Mouse (Mus musculus) heart, postnatal 0 days (tissue): ENCODE data around the gene Slc22a21. TPM values are rescaled to one million over a fixed set of nuclear protein-coding genes. Genes with fewer than 3 reads are reported as not detected.
A peak's percentile ranks its signal among the peaks of the same experiment; 100 is the strongest.
"Not testable (repeated sequence)": the region's sequence is repeated elsewhere in the genome, so short reads cannot be mapped to it uniquely, and the experiment has no call there.

Experiments used
- ATAC-seq: fragments of 200-750 bp; cut with Nextera tagmentation; 2 replicates; pipeline ENCODE4 v1.8.0; 2017; ENCODE audit warnings: low read depth, moderate number of reproducible peaks, moderate library complexity; ENCODE audit not compliant: insufficient read depth
- DNase-seq: peaks from one replicate; pipeline ENCODE4 v3.0.0-alpha.2; 2016; ENCODE audit warnings: low spot score
- H3K27ac ChIP-seq: fragments of 300-500 bp; sonication (generic); 2 replicates; pipeline ENCODE4 v1.5.1; 2014; ENCODE audit warnings: low read depth, mild to moderate bottlenecking
- H3K27me3 ChIP-seq: fragments of 300-500 bp; sonication (generic); 2 replicates; pipeline ENCODE4 v1.6.1; 2014; ENCODE audit warnings: low read length, mixed read lengths; ENCODE audit not compliant: control insufficient read depth, insufficient read depth
- H3K36me3 ChIP-seq: fragments of 300-500 bp; sonication (generic); replicated peaks from 2 replicates; pipeline ENCODE4 v1.6.1; 2014; ENCODE audit warnings: low read length, mixed read lengths; ENCODE audit not compliant: control insufficient read depth, insufficient read depth
- H3K4me1 ChIP-seq: fragments of 300-500 bp; sonication (generic); 2 replicates; pipeline ENCODE4 v1.6.1; 2014; ENCODE audit warnings: antibody characterized with exemption; ENCODE audit not compliant: control insufficient read depth, insufficient read depth
- H3K4me2 ChIP-seq: fragments of 300-500 bp; sonication (generic); 2 replicates; pipeline ENCODE4 v1.6.1; 2014; ENCODE audit warnings: low read depth, mild to moderate bottlenecking, low read length, moderate library complexity
- H3K4me3 ChIP-seq: fragments of 300-500 bp; sonication (generic); 2 replicates; pipeline ENCODE4 v1.5.1; 2014; ENCODE audit warnings: low read depth, low read length
- H3K9ac ChIP-seq: fragments of 300-500 bp; sonication (generic); replicated peaks from 2 replicates; pipeline ENCODE4 v1.6.1; 2014; ENCODE audit warnings: low read depth, low read length, mixed read lengths
- H3K9me3 ChIP-seq: fragments of 300-500 bp; sonication (generic); replicated peaks from 2 replicates; pipeline ENCODE4 v1.6.1; 2016; ENCODE audit warnings: low read length; ENCODE audit not compliant: control insufficient read depth
- CTCF ChIP-seq: IDR thresholded peaks from 2 replicates; pipeline ENCODE4 v1.5.1; 2016; ENCODE audit warnings: antibody characterized with exemption, control low read depth, low read depth
- EP300 ChIP-seq: IDR thresholded peaks from 2 replicates; pipeline ENCODE4 v1.6.1; 2016; ENCODE audit warnings: antibody characterized with exemption, low read depth
- WGBS: fragments of 180-500 bp; shearing (Covaris S2); extraction: QIAGEN DNeasy Blood & Tissue Kit; methylation state at CpG from one replicate; pipeline ENCODE4 v1.1.7; 2014; 5-methylcytosine and 5-hydroxymethylcytosine counted together
- polyA plus RNA-seq: library from polyadenylated mRNA; unstranded; fragments of >200 nt; fragmentation: Nextera tagmentation; extraction: Ambion mirVana; gene quantifications from 2 replicates; pipeline ENCODE4 v1.2.1, GENCODE M21; 2015
- total RNA-seq: library from RNA; depleted of rRNA; stranded (reverse); fragments of >200 nt; gene quantifications from 2 replicates; pipeline ENCODE4 v1.2.3, GENCODE M21; 2014; ENCODE audit warnings: low replicate concordance

The Slc22a21 gene
- total and polyA plus RNA-seq, 2 experiments from 2014 or later = 1.5 to 3.2 TPM

- ATAC-seq (no peak), DNase-seq (no peak)
- Histone ChIP-seq H3K27ac (no peak overlapping the region), H3K4me3 (no peak overlapping the region), H3K4me1 (no peaks in the 10 kb centered on the region), H3K4me2 (no peak overlapping the region), H3K36me3 (no peaks in the 10 kb centered on the region), H3K9me3 (no peaks in the 10 kb centered on the region), H3K27me3 (0 out of 2 replicates have a peak, but pooled peaks cover 9% of the 10 kb centered on the region), H3K9ac (no peak overlapping the region)
- no peak for TF ChIP-seq EP300
- no peak for TF ChIP-seq CTCF
Measured at GRCm38 (mm10) chr11:53975559-53975958, 4.6 kb downstream of the Slc22a21 start.

DNA sequence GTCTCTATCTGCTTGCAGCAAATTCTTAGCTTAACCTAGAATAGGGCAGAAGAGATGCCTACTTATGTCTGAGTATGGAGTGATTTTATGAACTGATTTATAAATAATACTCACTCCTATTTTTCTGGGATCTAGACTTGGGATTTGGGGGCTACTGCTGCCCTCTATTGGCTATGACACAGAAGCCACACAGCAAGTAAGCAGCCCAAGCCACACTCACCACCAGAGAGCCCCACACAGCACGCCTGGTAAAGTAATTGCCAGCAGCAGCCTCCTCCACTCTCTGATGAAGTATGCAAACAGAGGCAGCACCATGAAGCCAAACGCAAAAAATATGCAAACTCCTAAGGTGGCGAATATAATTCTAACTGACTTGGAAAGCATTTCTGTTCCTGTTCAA is 21.1 kb downstream of the Slc22a21 start:
- DNase-seq (no peak), ATAC-seq (no peak)
- Histone ChIP-seq H3K9me3 (no peaks in the 10 kb centered on the region), H3K27ac (no peak overlapping the region), H3K4me2 (no peak overlapping the region), H3K4me1 (no peaks in the 10 kb centered on the region), H3K4me3 (no peak overlapping the region), H3K9ac (no peak overlapping the region), H3K27me3 (no peaks in the 10 kb centered on the region), H3K36me3 (no peaks in the 10 kb centered on the region)
- TF ChIP-seq EP300 (no peak), CTCF (peak; percentile 29)
- 46% methylated on average over 3 of the region's 3 CpGs for WGBS

GRCm38 (mm10) chr11:53958176-53958575 is 22.0 kb downstream of the Slc22a21 start:
- ATAC-seq = peak; percentile 36; the same call in 1 of the 2 replicates
- not testable (repeated sequence) for H3K4me3 ChIP-seq, H3K9me3 ChIP-seq, H3K4me1 ChIP-seq, DNase-seq, H3K27me3 ChIP-seq, H3K4me2 ChIP-seq, H3K9ac ChIP-seq, H3K27ac ChIP-seq, H3K36me3 ChIP-seq
- TF ChIP-seq CTCF = peak; percentile 42
- WGBS = 41% methylated on average over 4 of the region's 4 CpGs

- Histone ChIP-seq H3K9me3 (no peaks in the 10 kb centered on the region), H3K9ac (no peak overlapping the region), H3K4me1 (no peaks in the 10 kb centered on the region), H3K27me3 (no peaks in the 10 kb centered on the region), H3K4me2 (no peak overlapping the region), H3K27ac (no peak overlapping the region), H3K4me3 (no peak overlapping the region), H3K36me3 (no peaks in the 10 kb centered on the region)
- DNase-seq (no peak), ATAC-seq (no peak)
- 70% methylated on average over 1 of the region's 1 CpGs for WGBS
- TF ChIP-seq CTCF = no peak
- TF ChIP-seq EP300 = no peak
Measured at GRCm38 (mm10) chr11:53956636-53957035, 23.5 kb downstream of the Slc22a21 start.

DNA sequence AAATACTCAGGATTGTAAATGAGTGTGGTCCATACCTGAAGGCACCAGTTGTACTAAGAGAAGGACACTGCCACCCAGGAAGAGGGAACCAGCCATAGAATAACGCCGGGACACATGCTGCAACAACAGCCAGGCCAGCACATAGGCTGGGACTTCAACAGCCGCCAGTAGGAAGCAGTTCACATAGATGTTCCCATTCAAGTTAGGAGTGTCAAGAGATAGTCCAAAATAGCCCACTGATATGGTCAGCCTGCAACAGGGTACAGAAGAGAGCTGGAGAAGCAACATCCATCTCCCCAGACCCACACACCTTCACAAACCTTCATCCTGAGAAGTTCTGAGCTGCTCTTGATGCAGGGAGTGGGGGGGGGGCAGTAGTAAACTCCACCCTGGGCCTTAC is 25.5 kb downstream of the Slc22a21 start:
- ATAC-seq (no peak), DNase-seq (no peak)
- H3K9me3 ChIP-seq = no peaks in the 10 kb centered on the region
- no peak overlapping the region for H3K4me3 ChIP-seq
- H3K4me2 ChIP-seq = no peak overlapping the region
- H3K27me3 ChIP-seq = no peaks in the 10 kb centered on the region
- H3K36me3 ChIP-seq = no peaks in the 10 kb centered on the region
- TF ChIP-seq EP300 (no peak), CTCF (no peak)
- H3K4me1 ChIP-seq = no peaks in the 10 kb centered on the region
- WGBS = 39% methylated on average over 3 of the region's 3 CpGs
- no peak overlapping the region for H3K9ac ChIP-seq
- H3K27ac ChIP-seq = 0 out of 2 replicates have a peak overlapping the region, but pooled peaks have one; percentile 4

- not testable (repeated sequence) for H3K9me3 ChIP-seq, H3K4me2 ChIP-seq, H3K4me1 ChIP-seq, H3K36me3 ChIP-seq, H3K9ac ChIP-seq, H3K4me3 ChIP-seq, H3K27ac ChIP-seq, DNase-seq, H3K27me3 ChIP-seq
- WGBS = no CpG with 5 or more reads among the region's 3 CpGs
- peak; percentile 84 for ATAC-seq
Measured at GRCm38 (mm10) chr11:53950133-53950532, 30.0 kb downstream of the Slc22a21 start.

DNA sequence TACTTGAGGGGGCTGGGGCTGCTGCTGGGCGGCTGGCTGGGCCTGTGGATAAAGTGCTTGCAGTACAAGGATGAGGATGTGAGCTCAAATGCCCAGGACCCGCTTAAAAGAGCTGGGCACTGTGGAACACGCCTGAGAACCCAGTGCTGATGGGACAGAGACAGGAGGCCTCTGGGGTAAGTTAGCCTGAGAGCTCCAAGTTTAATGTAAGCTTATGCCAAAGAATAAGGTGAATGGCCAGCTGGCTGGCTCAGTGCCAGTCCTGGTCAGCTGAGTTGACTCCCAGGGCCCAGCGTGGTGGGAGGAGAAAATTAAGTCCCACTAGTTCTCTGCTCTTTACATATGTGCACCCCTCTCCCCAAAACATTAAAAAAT is 48.2 kb downstream of the Slc22a21 start:
- H3K36me3 ChIP-seq, H3K4me3 ChIP-seq, H3K27ac ChIP-seq, H3K4me1 ChIP-seq, H3K4me2 ChIP-seq, H3K9ac ChIP-seq, H3K9me3 ChIP-seq, H3K27me3 ChIP-seq, DNase-seq, ATAC-seq: not testable (repeated sequence)
- 68% methylated on average over 4 of the region's 4 CpGs for WGBS
